Mouse (Mus musculus): Measurements from ENCODE around the gene Slc35b1. TPM values are rescaled to one million over a fixed set of nuclear protein-coding genes. Genes with fewer than 3 reads are reported as not detected.

The Slc35b1 gene
- total RNA-seq, 4 experiments from 2014 or later = 59.8 to 61.4 (median 60.7) TPM

- no peak for DNase-seq (ENCODE audit: low spot score in 2 of 2)
Observed at GRCm38 (mm10) chr11:95417341-95417740, 32.8 kb downstream of the Slc35b1 start.

- no peak for DNase-seq (ENCODE audit: low spot score in 2 of 2)
Observed at GRCm38 (mm10) chr11:95420880-95421435, 36.5 kb downstream of the Slc35b1 start.

GRCm38 (mm10) chr11:95423505-95423904 lies 39.0 kb downstream of the Slc35b1 start:
- DNase-seq (ENCODE audit: low spot score in 2 of 2) = no peak

GRCm38 (mm10) chr11:95431344-95431743 lies 46.9 kb downstream of the Slc35b1 start:
- no peak for DNase-seq (ENCODE audit: low spot score in 2 of 2)

- no peak for DNase-seq (ENCODE audit: low spot score in 2 of 2)
Observed at GRCm38 (mm10) chr11:95432194-95432593, 47.7 kb downstream of the Slc35b1 start.

Other genes starting within 250 kb of the Slc35b1 start
- gene Dlx4, start 238.4 kb upstream of the Slc35b1 start, total RNA-seq (2022) = under 1 TPM in 3 of 4 experiments, not detected in 1; 0.15 to 0.40 (median 0.33) TPM
- not detected for gene Tac4, start 123.2 kb upstream of the Slc35b1 start, total RNA-seq (2022)
- gene Kat7, start 74.4 kb upstream of the Slc35b1 start, total RNA-seq (2022) = 100 to 1,000 TPM in 1 of 4 experiments, 10 to 100 TPM in 3; 72.6 to 100 (median 82.6) TPM
- gene Fam117a, start 47.7 kb upstream of the Slc35b1 start, total RNA-seq (2022) = 1 to 10 TPM; 5.6 to 9.0 (median 6.2) TPM
- 100 to 1,000 TPM; 160 to 203 (median 178) TPM for gene Spop, start 29.4 kb downstream of the Slc35b1 start, total RNA-seq (2022)
- 10 to 100 TPM; 26.5 to 33.0 (median 32.3) TPM for gene Nxph3, start 129.9 kb downstream of the Slc35b1 start, total RNA-seq (2022)
- gene Ngfr, start 203.0 kb downstream of the Slc35b1 start, total RNA-seq (2022) = 1 to 10 TPM; 2.5 to 4.9 (median 4.1) TPM

Measured in left cerebral cortex, adult 8-10 months (tissue).